Mouse (Mus musculus) brain, adult 2 months (tissue): ENCODE data around the gene Rnf215.

Experiments
- DNase-seq: peaks from one replicate; pipeline ENCODE4 v3.0.0; 2011; ENCODE audit warnings: low read depth, low spot score

Gene Rnf215

GRCm38 (mm10) chr11:4190677-4191076 lies 55.7 kb downstream of the Rnf215 start:
- DNase-seq, result peak; percentile 74
